ENCODE assay signal across 22 mouse cellular contexts in genomic region chr7:46492134-46492678, GRCm38 (mm10).
A peak's percentile ranks its signal among the peaks of the same experiment; 100 is the strongest.
DNase-seq lines count a peak whose midpoint lies in the region; ATAC-seq lines count a peak whose summit lies in the region.
"Had no signal": no experiment of that assay in that cellular context is flagged by ENCODE, and none has a peak within 500 bp of the region (broad histone marks: within the 10 kb centered on the region; RNA-seq: fewer than 3 reads in every experiment).

No protein-coding gene starts in this region.

- no peaks in the 10 kb centered on the region for H3K27me3 ChIP-seq in heart, embryonic 12.5 days (replicated peaks)
- no peaks in the 10 kb centered on the region for H3K27me3 ChIP-seq in midbrain, embryonic 15.5 days (replicated peaks)
- no peaks in the 10 kb centered on the region for H3K27me3 ChIP-seq in midbrain, embryonic 11.5 days (ENCODE audit: control insufficient read depth, insufficient read depth, low read length)
- H3K27me3 ChIP-seq: embryonic facial prominence, embryonic 12.5 days; hindbrain, embryonic 12.5 days; limb, embryonic 13.5 days; liver, embryonic 12.5 days; midbrain, embryonic 12.5 days had no signal

- no peak for ATAC-seq in heart, embryonic 12.5 days (ENCODE audit: insufficient number of reproducible peaks, low FRiP score)
- ATAC-seq in midbrain, embryonic 15.5 days (replicated peaks): 0 out of 2 replicates have a peak, but pooled peaks have one; percentile 66
- no peak for ATAC-seq in midbrain, embryonic 11.5 days (ENCODE audit: low FRiP score)
- ATAC-seq: intestine, embryonic 16.5 days; liver, embryonic 12.5 days had no signal

- H3K4me3 ChIP-seq in heart, embryonic 12.5 days: no peak overlapping the region
- no peak overlapping the region for H3K4me3 ChIP-seq in midbrain, embryonic 15.5 days
- no peak overlapping the region for H3K4me3 ChIP-seq in midbrain, embryonic 11.5 days (ENCODE audit: low read depth, low read length)
- H3K4me3 ChIP-seq: embryonic facial prominence, embryonic 12.5 days; heart, embryonic 10.5 days; hindbrain, embryonic 12.5 days; limb, embryonic 13.5 days; liver, embryonic 12.5 days; midbrain, embryonic 12.5 days had no signal

- H3K9ac ChIP-seq in heart, embryonic 12.5 days: no peak overlapping the region
- H3K9ac ChIP-seq in midbrain, embryonic 15.5 days: no peak overlapping the region
- H3K9ac ChIP-seq in midbrain, embryonic 11.5 days (ENCODE audit: low read length): no peak overlapping the region
- H3K9ac ChIP-seq: embryonic facial prominence, embryonic 12.5 days; hindbrain, embryonic 12.5 days; limb, embryonic 13.5 days; liver, embryonic 12.5 days; midbrain, embryonic 12.5 days had no signal

- no peaks in the 10 kb centered on the region for H3K9me3 ChIP-seq in heart, embryonic 12.5 days (replicated peaks)
- no peaks in the 10 kb centered on the region for H3K9me3 ChIP-seq in midbrain, embryonic 15.5 days
- no peaks in the 10 kb centered on the region for H3K9me3 ChIP-seq in midbrain, embryonic 11.5 days (ENCODE audit: control insufficient read depth, low read length)
- H3K9me3 ChIP-seq: embryonic facial prominence, embryonic 12.5 days; heart, embryonic 10.5 days; hindbrain, embryonic 12.5 days; limb, embryonic 13.5 days; liver, embryonic 12.5 days; midbrain, embryonic 12.5 days had no signal

- H3K4me1 ChIP-seq in heart, embryonic 12.5 days (replicated peaks): peaks cover 9% of the 10 kb centered on the region
- 0 out of 2 replicates have a peak, but pooled peaks cover 2% of the 10 kb centered on the region for H3K4me1 ChIP-seq in midbrain, embryonic 15.5 days
- H3K4me1 ChIP-seq in midbrain, embryonic 11.5 days (ENCODE audit: control insufficient read depth, insufficient read depth, low read length): no peaks in the 10 kb centered on the region
- H3K4me1 ChIP-seq: embryonic facial prominence, embryonic 12.5 days; liver, embryonic 12.5 days had no signal

- no peak overlapping the region for H3K27ac ChIP-seq in heart, embryonic 12.5 days (ENCODE audit: poor library complexity, severe bottlenecking)
- H3K27ac ChIP-seq in midbrain, embryonic 15.5 days: peak overlapping the region; percentile 27
- no peak overlapping the region for H3K27ac ChIP-seq in midbrain, embryonic 11.5 days (ENCODE audit: low read depth, low read length)
- H3K27ac ChIP-seq: embryonic facial prominence, embryonic 12.5 days; heart, embryonic 10.5 days; hindbrain, embryonic 12.5 days; limb, embryonic 13.5 days; liver, embryonic 12.5 days; midbrain, embryonic 12.5 days had no signal

- H3K36me3 ChIP-seq in heart, embryonic 12.5 days: no peaks in the 10 kb centered on the region
- no peaks in the 10 kb centered on the region for H3K36me3 ChIP-seq in midbrain, embryonic 15.5 days (replicated peaks)
- H3K36me3 ChIP-seq in midbrain, embryonic 11.5 days (ENCODE audit: control insufficient read depth, insufficient read depth, low read length): no peaks in the 10 kb centered on the region
- H3K36me3 ChIP-seq: embryonic facial prominence, embryonic 12.5 days; heart, embryonic 10.5 days; hindbrain, embryonic 12.5 days; limb, embryonic 13.5 days; liver, embryonic 12.5 days; midbrain, embryonic 12.5 days had no signal

- H3K4me2 ChIP-seq in heart, embryonic 12.5 days: peak overlapping the region; percentile 24; the same call in 1 of the 2 replicates
- no peak overlapping the region for H3K4me2 ChIP-seq in midbrain, embryonic 15.5 days
- H3K4me2 ChIP-seq in midbrain, embryonic 11.5 days: no peak overlapping the region
- H3K4me2 ChIP-seq: embryonic facial prominence, embryonic 12.5 days; hindbrain, embryonic 12.5 days; limb, embryonic 13.5 days; liver, embryonic 12.5 days; midbrain, embryonic 12.5 days had no signal

- 47% methylated on average over 14 of the region's 14 CpGs for WGBS in heart, embryonic 12.5 days
- 55% methylated on average over 14 of the region's 14 CpGs for WGBS in midbrain, embryonic 15.5 days
- WGBS in midbrain, embryonic 11.5 days: 66% methylated on average over 14 of the region's 14 CpGs

- no peak for DNase-seq in heart, adult 8-10 months (ENCODE audit: low spot score)
- no peak for DNase-seq in midbrain, embryonic 11.5 days (ENCODE audit: low spot score, missing footprints)
- DNase-seq in ZHBTc4 (ENCODE audit: low read depth, low spot score): peak; percentile 16
- peak; percentile 77 for DNase-seq in retina, postnatal 1 day
- DNase-seq in B cell, adult 2 months: no peak
- DNase-seq: adrenal gland, postnatal 25 days; heart, postnatal 10 days; kidney, postnatal 36 days; lung, adult 18-20 months; lung, postnatal 10 days; right cerebral cortex, adult 18-20 months; right cerebral cortex, postnatal 4 days; thymus, postnatal 25 days had no signal

Comparison
In these comparisons a context has a peak if more than half of its experiments do, and no peak if none do; other contexts are left out.
1. DNase-seq: peak in ZHBTc4 (single experiment) and retina, postnatal 1 day (single experiment); none in heart, adult 8-10 months (single experiment), midbrain, embryonic 11.5 days (single experiment) and B cell, adult 2 months (0 of 2).